Mouse (Mus musculus) limb, embryonic 14.5 days (tissue): ENCODE measurements around the gene Dnah7c. TPM values are rescaled to one million over a fixed set of nuclear protein-coding genes. Genes with fewer than 3 reads are reported as not detected.
"Not testable (repeated sequence)": the region's sequence is repeated elsewhere in the genome, so short reads cannot be mapped to it uniquely, and the experiment has no call there.

Source experiments
- ATAC-seq: fragments of 200-750 bp; cut with Nextera tagmentation; 2 replicates; pipeline ENCODE4 v1.8.0; 2017; ENCODE audit warnings: low read depth, moderate number of reproducible peaks, moderate TSS enrichment; ENCODE audit not compliant: low FRiP score
- DNase-seq: peaks from one replicate; pipeline ENCODE4 v3.0.0-alpha.2; 2015; ENCODE audit warnings: low spot score
- H3K27ac ChIP-seq: fragments of 300-500 bp; sonication (generic); replicated peaks from 2 replicates; pipeline ENCODE4 v1.5.1; 2014; ENCODE audit warnings: low read depth, mild to moderate bottlenecking, low read length, moderate library complexity, mixed read lengths
- H3K27me3 ChIP-seq: fragments of 300-500 bp; sonication (generic); 2 replicates; pipeline ENCODE4 v1.6.1; 2014; ENCODE audit warnings: low read length, mixed read lengths; ENCODE audit not compliant: control insufficient read depth, insufficient read depth
- H3K36me3 ChIP-seq: fragments of 300-500 bp; sonication (generic); 2 replicates; pipeline ENCODE4 v1.6.1; 2014; ENCODE audit warnings: mild to moderate bottlenecking, low read length, moderate library complexity, mixed read lengths; ENCODE audit not compliant: control insufficient read depth, insufficient read depth
- H3K4me1 ChIP-seq: fragments of 300-500 bp; sonication (generic); 2 replicates; pipeline ENCODE4 v1.6.1; 2014; ENCODE audit warnings: antibody characterized with exemption, low read length, mixed read lengths; ENCODE audit not compliant: control insufficient read depth, insufficient read depth
- H3K4me2 ChIP-seq: fragments of 300-500 bp; sonication (generic); replicated peaks from 2 replicates; pipeline ENCODE4 v1.6.1; 2014; ENCODE audit warnings: low read depth, mild to moderate bottlenecking, low read length, moderate library complexity; ENCODE audit not compliant: severe bottlenecking
- H3K4me3 ChIP-seq: fragments of 300-500 bp; sonication (generic); replicated peaks from 2 replicates; pipeline ENCODE4 v1.5.1; 2014; ENCODE audit warnings: low read length
- H3K9ac ChIP-seq: fragments of 300-500 bp; sonication (generic); 2 replicates; pipeline ENCODE4 v1.6.1; 2014; ENCODE audit warnings: mild to moderate bottlenecking, low read depth, low read length, moderate library complexity; ENCODE audit not compliant: severe bottlenecking
- H3K9me3 ChIP-seq: fragments of 300-500 bp; sonication (generic); 2 replicates; pipeline ENCODE4 v1.6.1; 2016; ENCODE audit warnings: low read length; ENCODE audit not compliant: control insufficient read depth
- WGBS: fragments of 180-500 bp; shearing (Covaris S2); extraction: QIAGEN DNeasy Blood & Tissue Kit; methylation state at CpG from one replicate; pipeline ENCODE4 v1.1.7; 2014; 5-methylcytosine and 5-hydroxymethylcytosine counted together
- polyA plus RNA-seq, 2 experiments: library from polyadenylated mRNA; depleted of rRNA in 1 of 2; stranded (reverse) in 1 of 2; unstranded in 1 of 2; fragments of >200 nt; fragmentation: Nextera tagmentation in 1 of 2; extraction: Ambion mirVana in 1 of 2; gene quantifications; 2 replicates each; pipeline versions ENCODE4 v1.2.1 to v1.2.3; 2012 to 2014

Gene Dnah7c
- polyA plus RNA-seq, 2 experiments = 0.07 to 0.09 TPM

- 32% methylated on average over 2 of the region's 2 CpGs for WGBS
- H3K4me2 ChIP-seq, DNase-seq, H3K36me3 ChIP-seq, ATAC-seq, H3K4me3 ChIP-seq, H3K27ac ChIP-seq, H3K4me1 ChIP-seq, H3K27me3 ChIP-seq, H3K9me3 ChIP-seq, H3K9ac ChIP-seq: not testable (repeated sequence)
These were observed 308.2 kb downstream of the Dnah7c start for GRCm38 (mm10) chr1:46733405-46734106.

GRCm38 (mm10) chr1:46734455-46734854 is 309.1 kb downstream of the Dnah7c start:
- not testable (repeated sequence) for ATAC-seq, DNase-seq, H3K4me2 ChIP-seq, H3K9ac ChIP-seq, H3K36me3 ChIP-seq, H3K4me1 ChIP-seq, H3K27ac ChIP-seq, H3K4me3 ChIP-seq, H3K27me3 ChIP-seq, H3K9me3 ChIP-seq
- 43% methylated on average over 2 of the region's 2 CpGs for WGBS

GRCm38 (mm10) chr1:46764600-46764999 is 339.2 kb downstream of the Dnah7c start:
- DNase-seq, H3K27me3 ChIP-seq, H3K4me2 ChIP-seq, H3K27ac ChIP-seq, ATAC-seq, H3K36me3 ChIP-seq, H3K9ac ChIP-seq, H3K9me3 ChIP-seq, H3K4me3 ChIP-seq, H3K4me1 ChIP-seq: not testable (repeated sequence)
- WGBS = 60% methylated on average over 3 of the region's 3 CpGs

- H3K27me3 ChIP-seq, H3K4me2 ChIP-seq, H3K4me1 ChIP-seq, H3K27ac ChIP-seq, H3K36me3 ChIP-seq, ATAC-seq, H3K9me3 ChIP-seq, H3K9ac ChIP-seq, H3K4me3 ChIP-seq: not testable (repeated sequence)
- peak; percentile 15 for DNase-seq
These were observed 343.9 kb downstream of the Dnah7c start for GRCm38 (mm10) chr1:46769318-46769717.

GRCm38 (mm10) chr1:46770077-46770695 is 344.8 kb downstream of the Dnah7c start:
- not testable (repeated sequence) for H3K27ac ChIP-seq, H3K36me3 ChIP-seq, H3K4me2 ChIP-seq, ATAC-seq, H3K9me3 ChIP-seq, H3K27me3 ChIP-seq, DNase-seq, H3K4me1 ChIP-seq, H3K9ac ChIP-seq, H3K4me3 ChIP-seq
- 78% methylated on average over 7 of the region's 7 CpGs for WGBS

GRCm38 (mm10) chr1:46782227-46782626 is 356.8 kb downstream of the Dnah7c start:
- 88% methylated on average over 4 of the region's 4 CpGs for WGBS
- not testable (repeated sequence) for H3K4me2 ChIP-seq, DNase-seq, ATAC-seq, H3K9ac ChIP-seq, H3K27me3 ChIP-seq, H3K4me3 ChIP-seq, H3K36me3 ChIP-seq, H3K9me3 ChIP-seq, H3K27ac ChIP-seq, H3K4me1 ChIP-seq
